Mouse (Mus musculus) heart, adult 9 months (tissue): ENCODE measurements at regions not wholly inside any gene's neighbourhood (a gene's known extent, or its start where the extent isn't known, plus 50 kb on each side); places are given as distances from the start of the nearest gene placed in this dataset.
"Not testable (repeated sequence)": the region's sequence is repeated elsewhere in the genome, so short reads cannot be mapped to it uniquely, and the experiment has no call there.

Experiments used
- DNase-seq, 2 experiments: peaks; one replicate each; pipeline ENCODE4 v3.0.0; 2022; ENCODE audit warnings: low spot score in 2 of 2

DNA sequence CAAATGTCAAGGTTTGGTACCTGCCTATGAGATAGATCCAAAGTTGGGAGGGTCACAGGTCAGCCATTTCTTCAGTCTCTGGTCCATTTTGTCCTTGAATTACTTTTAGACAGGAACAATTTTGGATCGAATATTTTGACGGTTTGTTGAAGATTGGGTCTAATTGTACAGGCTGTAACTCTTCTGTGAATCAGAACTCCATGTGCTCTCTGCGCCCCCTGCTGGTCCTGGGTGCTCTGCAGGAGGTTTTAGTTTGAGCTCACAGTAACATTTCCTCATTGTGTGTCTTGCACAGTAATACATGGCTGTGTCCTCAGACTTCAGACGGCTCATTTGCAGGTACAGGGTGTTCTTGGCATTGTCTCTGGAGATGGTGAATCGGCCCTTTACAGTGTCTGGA, 158.1 kb downstream of the Adam6a start:
- not testable (repeated sequence) for DNase-seq

- DNase-seq, result not testable (repeated sequence)
Measured at GRCm38 (mm10) chr12:113716406-113716805, 172.7 kb downstream of the Adam6a start.

DNA sequence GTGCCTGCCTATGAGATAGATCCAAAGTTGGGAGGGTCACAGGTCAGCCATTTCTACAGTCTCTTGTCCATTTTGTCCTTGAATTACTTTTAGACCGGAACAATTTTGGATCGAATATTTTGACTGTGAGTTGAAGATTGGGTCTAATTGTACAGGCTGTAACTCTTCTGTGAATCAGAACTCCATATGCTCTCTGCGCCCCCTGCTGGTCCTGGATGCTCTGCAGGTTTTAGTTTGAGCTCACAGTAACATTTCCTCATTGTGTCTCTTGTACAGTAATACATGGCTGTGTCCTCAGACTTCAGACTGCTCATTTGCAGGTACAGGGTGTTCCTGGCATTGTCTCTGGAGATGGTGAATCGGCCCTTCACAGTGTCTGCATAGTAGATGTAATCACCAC, 192.1 kb downstream of the Adam6a start:
- DNase-seq, result no peak

DNA sequence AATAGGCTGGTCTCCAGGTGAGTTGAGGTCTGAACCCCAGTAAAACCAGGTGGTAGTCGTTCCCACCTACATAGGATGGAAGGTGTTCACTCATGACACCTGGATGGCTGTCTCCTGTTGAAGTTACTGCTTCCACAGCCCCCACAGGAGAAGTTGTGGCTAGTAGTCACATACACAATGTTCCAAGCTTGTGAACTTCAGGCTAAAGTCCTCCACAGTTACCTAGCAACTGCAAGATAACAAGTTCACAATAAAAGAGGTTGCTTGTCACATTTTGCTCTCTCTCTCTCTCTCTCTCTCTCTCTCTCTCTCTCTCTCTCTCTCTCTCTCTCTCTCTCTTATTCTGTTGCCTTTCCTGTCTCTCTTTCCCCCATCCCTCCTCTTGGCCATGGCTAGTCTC, 202.6 kb downstream of the Adam6a start:
- DNase-seq, result no peak

GRCm38 (mm10) chr12:113747987-113748386, 204.3 kb downstream of the Adam6a start:
- DNase-seq, result no peak

DNA sequence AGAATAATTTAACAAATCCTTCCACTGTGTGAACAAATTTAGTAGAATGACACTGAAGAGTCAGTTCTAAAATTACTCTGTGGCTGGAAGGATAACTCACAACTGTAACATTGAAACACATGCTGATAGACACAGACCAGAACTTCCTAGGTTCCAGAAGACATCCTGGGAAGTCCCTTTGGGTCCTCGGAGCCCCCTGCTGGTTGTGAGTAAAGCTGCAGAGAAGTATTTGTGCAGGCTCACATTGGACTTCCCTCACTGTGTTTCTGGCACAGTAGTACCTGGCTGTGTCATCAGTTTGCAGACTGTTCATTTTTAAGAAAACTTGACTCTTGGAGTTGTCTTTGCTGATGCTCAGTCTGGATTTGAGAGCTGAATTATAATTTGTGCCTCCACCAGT, 225.9 kb downstream of the Adam6a start:
- DNase-seq, result no peak

DNA sequence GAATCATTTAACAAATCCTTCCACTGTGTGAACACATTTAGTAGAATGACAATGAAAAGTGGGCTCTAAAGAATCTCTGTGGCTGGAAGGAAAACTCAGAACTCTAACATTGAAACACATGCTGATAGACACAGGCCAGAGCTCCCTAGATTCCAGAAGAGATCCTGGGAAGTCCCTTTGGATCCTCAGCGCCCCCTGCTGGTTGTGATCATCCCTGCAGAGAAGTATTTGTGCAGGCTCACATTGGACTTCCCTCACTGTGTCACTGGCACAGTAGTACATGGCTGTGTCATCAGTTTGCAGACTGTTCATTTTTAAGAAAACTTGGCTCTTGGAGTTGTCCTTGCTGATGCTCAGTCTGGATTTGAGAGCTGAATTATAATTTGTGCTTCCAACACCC, 252.2 kb downstream of the Adam6a start:
- not testable (repeated sequence) for DNase-seq

DNA sequence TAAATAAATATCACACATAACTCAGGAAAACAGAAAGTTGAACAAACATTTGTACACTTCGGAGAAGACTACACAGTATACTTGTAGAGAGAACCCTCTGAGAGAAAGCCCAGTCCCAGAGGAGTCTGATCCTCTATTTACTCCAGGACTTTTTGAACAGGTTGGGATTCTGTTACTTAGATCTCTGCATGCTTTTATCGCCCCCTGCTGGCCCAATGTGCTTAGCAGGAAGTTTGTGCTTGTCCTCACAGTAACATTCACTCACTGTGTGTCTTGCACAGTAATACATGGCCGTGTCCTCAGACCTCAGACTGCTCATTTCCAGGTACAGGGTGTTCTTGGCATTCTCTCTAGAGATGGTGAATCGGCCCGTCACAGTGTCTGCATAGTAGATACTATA, 282.7 kb downstream of the Adam6a start:
- DNase-seq, result no peak

- no peak for DNase-seq
Measured at GRCm38 (mm10) chr12:113858893-113859292, 315.2 kb downstream of the Adam6a start.

DNA sequence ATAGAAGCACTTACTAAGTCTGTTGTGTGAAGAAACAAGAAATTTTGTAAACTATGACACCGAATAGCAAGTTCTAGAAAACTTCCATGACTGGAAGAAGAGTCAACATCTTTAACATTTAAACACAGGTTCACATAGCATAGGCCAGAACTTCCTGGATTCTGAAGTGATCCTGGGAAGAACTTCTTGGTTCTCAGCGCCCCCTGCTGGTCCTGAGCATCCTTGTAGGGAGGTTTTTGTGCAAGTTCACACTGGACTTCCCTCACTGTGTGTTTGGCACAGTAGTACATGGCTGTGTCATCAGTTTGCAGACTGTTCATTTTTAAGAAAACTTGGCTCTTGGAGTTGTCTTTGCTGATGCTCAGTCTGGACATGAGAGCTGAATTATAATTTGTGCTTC, 335.1 kb downstream of the Adam6a start:
- DNase-seq, result no peak

- no peak for DNase-seq
Measured at GRCm38 (mm10) chr12:113896152-113896551, 352.4 kb downstream of the Adam6a start.

GRCm38 (mm10) chr12:113906459-113906858, 362.8 kb downstream of the Adam6a start:
- DNase-seq, result no peak

- no peak for DNase-seq
Measured at GRCm38 (mm10) chr12:113907751-113908150, 364.0 kb downstream of the Adam6a start.

GRCm38 (mm10) chr12:113911770-113912169, 368.1 kb downstream of the Adam6a start:
- no peak for DNase-seq

DNA sequence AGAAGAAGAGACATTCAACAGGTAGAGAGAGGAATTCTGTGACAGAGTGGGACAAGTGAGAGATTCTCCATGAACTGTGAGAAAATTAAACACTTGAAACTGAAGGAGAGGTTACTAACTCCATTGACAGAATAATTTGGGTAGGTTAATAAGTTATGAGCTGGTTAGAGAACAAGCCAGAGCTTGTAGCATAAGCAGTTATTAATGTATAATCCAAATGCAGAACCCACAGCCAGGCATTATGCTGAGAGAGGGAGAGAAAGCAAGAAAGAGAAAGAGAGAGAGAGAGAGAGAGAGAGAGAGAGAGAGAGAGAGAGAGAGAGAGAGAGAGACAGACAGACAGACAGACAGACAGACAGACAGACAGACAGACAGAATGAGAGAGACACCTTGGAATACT, 397.0 kb downstream of the Adam6a start:
- DNase-seq, result no peak

DNA sequence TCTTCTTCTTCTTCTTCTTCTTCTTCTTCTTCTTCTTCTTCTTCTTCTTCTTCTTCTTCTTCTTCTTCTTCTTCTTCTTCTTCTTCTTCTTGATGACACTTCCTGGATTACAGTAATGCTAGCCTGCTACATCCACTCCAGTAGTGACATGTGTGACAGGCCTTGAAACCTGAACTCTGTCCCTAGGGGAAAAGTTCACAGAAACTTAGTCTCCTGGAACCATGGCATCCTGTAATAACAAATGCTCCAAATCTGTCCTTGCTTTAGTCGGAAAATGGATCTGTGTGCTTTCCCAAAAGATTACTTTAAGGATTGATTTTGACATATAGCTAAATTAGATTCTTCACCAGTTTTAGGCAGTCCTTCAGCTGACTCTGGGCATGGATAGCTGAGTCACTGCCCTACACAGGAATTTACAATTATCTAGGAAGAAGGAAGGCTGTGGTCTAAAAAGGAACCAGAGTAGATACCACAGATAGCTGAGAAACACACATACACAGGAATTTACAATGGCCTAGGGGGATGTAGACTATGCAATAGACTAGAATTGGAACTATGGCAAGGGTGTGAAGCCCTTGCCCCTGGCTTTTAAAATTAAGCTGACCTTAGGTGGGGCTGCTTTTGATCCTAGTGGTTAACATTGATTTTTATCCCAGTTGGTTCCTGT, 400.1 kb downstream of the Adam6a start:
- not testable (repeated sequence) for DNase-seq

DNA sequence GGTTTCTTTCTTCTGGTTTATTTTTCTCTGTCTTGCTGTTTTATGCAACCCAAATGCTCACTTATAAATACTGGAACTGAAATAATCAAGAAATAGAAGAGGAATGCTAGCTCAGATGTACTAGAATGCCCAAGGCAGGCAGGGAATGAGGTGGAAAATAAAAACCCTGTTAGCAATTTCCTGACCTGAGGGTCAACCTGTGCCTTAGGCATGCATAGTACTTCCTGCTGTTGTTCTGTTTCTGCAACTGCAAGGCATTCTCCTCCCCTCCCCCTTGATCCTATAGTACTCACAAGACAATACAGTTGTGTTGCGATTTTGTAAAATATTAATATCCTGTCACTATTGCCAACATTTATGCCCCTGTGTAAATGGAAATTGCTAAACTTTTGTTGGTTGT, 402.1 kb downstream of the Adam6a start:
- DNase-seq, result not testable (repeated sequence)

DNA sequence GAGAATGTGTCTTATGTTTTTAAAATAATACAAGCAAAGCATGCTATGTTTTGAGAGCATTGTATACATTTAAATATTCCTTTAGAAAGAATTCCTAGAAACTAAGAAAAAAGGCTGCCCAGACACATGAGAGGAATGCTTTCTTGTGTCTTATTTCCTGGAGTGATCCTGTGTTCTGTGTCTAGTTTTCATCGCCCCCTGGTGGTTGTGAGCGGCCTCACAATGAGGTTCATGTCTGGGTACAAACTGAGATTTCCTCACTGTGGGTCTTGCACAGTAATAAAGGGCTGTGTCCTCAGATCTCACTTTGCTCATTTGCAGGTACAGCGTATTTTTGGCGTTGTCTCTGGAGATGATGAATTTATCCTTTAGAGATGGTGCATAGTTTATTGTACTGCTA, 404.3 kb downstream of the Adam6a start:
- DNase-seq, result not testable (repeated sequence)

DNA sequence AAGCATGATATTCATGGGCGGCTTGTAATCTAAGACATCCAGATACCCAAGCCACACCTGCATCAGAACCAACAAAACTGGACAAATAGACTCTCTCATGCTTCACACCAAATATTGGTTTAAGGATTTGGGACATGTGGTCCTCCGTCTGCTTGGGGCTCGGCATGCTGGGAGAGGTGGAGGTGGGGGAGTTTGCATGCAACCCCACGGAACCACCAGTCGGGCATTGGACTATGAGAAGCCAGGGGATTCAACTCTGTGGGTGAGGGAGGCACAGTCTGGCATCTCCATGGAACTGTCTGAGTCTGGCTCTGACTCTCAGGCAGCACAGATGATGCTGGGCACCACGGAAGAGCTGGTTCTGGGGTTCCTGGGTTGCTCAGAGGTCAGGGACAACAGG, 430.6 kb downstream of the Adam6a start:
- DNase-seq, result no peak

DNA sequence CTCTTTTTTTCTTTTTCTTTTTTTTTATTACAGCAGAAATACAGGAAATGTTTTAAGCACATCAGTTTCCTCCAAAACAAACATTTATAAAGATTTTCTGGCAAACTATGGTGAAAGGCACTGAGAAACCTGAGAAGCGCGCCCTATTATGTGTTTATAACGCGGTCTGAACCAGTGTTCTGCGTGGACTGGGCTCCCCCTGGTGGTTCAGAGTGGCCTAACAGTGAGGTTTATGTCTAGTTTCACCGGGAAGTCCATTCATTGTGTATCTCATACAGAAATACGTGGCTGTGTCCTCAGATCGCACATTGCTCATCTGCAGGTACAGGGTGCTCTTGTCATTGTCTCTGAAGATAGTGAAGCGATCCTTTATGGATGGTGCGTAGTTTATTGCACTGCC, 437.9 kb downstream of the Adam6a start:
- not testable (repeated sequence) for DNase-seq

GRCm38 (mm10) chr12:113987233-113987990, 443.7 kb downstream of the Adam6a start:
- no peak for DNase-seq

DNA sequence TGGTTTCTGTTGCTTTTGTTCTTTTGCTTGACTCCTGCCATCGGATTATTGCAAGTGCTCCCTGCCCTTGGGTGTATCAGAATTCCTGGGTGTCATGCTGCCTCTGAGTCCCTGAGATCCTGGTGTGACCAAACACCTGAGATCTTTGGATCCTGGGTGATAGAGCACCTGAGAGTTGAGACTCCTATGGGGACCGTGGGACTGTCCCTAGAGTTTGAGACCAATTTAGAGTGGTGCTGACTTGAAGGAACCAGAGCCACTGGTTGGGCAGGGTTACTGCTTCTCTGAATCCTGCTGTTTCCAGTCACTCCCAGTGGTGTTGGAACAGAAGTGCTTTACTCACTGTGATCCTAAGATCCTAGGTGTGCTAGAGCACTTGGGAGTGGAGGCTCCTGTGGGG, 448.7 kb downstream of the Adam6a start:
- no peak for DNase-seq

DNA sequence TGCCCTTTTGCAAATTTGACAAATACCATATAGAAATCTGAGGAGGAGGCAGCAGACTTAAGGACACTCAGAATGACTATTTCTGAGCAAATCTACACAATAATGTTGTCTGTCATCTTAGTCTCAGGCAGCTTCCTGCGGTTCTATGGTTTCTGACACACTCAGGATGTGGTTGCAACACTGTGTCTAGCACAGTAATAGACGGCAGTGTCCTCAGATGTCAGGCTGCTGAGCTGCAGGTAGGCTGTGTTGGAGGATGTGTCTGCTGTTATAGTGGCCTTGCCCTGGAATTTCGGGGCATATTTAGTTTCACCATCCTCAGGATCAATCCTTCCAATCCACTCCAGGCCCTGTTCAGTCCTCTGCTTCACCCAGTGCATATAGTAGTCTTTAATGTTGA, 450.6 kb downstream of the Adam6a start:
- DNase-seq, result not testable (repeated sequence)
